Mouse (Mus musculus) MEL-GATA-1-ER (cell line): Measurements from ENCODE around the gene Cckbr.

Experiments
- DNase-seq: peaks from one replicate; pipeline ENCODE4 v3.0.0-alpha.2; 2012; ENCODE audit warnings: low read depth; ENCODE audit errors: extremely low read depth

Gene Cckbr

DNA sequence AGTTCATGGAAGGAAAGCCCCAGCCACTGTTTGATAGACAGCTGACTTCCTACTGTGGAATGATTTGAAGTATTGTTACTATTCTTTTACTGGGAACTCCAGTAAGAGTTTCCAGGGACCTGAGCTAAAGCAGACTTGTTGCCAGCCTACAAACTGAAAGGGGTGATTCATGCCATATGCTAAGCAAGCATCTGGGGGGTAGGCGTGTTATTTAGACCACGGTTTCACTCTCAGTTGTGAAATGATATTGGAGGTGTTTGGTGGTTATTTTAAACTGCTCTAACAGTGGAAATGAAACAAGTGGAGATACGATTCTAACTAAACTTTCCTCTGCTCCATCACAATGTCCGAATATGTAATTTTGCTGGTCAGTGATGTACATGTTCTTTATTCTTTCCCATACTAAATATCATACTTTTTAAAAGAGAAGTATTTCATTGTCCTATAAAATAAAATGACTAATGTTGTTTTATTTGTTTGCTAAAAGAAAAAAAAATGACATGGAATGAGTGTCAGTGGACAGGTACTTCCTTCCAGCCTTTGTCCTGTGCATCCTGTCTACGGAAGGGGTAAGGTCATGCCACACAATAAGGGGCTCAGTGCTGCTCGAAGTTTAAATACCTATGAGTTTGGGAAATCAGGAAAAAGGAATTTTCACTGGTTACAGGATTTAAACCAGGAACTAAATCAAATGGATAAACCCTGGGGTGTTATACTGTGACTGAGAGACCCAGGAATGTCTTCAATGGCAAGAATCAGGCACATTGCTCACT, 61.8 kb downstream of the Cckbr start:
- DNase-seq = no peak

DNA sequence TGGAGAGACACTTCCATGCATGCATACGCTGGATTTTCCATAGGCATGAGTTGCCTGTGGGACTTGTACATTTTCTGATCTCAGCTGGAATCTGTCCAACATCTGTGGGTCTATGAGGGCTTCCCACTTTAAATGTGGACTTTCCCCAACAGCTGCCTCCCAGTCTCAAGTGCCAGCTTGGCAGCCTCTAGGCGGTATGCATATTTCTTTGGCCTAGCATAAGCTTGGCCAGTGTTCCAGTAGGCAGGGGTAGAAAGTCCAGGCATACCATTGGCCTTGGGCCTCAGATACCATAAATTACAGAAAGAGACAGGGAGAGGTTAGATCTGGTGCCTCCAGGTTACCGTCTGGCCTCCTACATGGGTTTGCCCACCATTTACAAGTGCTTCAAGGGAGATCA, 72.3 kb downstream of the Cckbr start:
- no peak for DNase-seq

DNA sequence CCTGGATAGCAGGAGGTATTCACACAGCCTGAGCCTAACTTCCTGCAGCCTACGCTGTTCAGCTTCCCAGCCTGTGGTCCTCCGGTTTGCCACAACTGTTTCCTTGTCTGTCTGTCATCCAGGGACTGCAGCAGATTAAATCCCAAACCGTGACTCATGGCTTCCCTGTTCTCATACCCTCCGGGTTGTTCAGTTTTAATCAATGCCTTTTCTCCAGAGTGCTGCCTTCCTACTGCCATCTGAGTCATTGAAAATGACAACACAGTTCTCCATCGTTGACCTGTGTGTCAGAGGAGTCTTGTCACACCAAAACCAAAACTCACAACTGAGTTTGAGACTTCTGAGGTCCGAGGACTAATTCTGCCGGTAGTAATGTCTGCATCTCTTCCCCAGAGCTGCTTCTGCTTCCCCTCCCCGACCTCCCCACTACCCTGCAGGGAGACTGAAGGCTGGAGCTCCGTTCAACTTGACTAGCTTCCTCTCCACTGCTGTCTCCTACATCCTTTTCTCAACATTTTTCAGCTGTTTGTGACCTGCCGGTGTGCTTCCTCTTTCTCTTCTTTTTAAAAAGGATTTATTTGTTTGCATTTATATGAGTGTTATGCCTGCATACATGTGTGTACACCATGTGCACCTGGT, 73.4 kb downstream of the Cckbr start:
- DNase-seq = no peak

DNA sequence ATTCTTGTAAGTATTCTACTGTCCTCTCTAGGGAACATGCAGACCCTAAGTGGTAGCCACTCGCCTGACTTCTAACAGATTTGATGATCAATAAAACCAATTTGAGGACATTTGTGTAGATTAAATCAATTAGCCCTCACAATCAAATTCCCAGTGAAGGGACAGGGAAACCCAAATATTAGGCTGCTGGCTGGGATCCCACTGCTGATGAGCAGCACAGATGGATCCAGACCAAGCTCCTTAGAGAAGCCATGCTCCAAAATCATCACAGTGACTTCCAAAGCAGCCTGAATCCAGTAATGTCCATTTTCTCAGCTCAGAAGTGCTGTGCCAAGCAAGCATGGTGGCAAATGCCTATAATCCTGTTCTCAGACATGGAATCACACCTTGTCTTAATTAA, 74.1 kb downstream of the Cckbr start:
- DNase-seq = no peak

DNA sequence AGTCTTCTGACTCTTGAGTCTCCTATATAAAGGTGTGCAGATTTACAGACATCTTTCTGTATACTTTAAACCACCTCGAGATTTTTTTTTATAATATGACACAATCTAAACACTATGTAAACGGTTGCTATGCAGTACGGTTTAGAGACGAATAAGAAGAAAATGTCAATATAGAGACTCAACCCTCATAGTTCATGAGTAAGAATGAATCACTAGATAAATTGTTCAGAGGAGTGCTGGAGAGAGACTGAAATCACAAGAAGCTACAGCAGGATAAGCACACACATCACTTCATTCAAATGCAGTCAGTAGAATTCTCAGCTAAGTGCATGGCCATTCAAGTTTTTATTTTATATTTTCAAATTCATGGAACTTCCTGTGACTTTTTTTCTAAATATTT, 76.5 kb downstream of the Cckbr start:
- DNase-seq = no peak

DNA sequence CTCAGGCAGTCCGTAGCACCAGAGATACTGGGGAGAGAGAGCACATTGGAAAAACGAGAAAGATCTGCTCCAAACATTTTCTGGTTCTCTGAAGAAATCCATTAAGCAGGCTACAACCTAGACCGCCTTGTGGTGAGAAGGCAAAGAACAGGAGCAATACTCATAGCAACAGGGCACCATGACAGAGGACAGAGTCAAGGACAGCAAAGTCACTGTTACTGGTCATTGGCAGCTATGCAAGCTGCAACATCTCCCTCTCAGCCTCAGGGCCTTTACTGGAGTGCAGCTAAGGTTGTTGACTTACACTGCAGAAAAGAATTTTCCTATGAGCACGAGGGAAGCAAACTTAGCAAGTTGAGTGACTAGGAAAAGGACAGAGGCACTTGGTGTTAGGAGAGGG, 81.7 kb downstream of the Cckbr start:
- DNase-seq = no peak

DNA sequence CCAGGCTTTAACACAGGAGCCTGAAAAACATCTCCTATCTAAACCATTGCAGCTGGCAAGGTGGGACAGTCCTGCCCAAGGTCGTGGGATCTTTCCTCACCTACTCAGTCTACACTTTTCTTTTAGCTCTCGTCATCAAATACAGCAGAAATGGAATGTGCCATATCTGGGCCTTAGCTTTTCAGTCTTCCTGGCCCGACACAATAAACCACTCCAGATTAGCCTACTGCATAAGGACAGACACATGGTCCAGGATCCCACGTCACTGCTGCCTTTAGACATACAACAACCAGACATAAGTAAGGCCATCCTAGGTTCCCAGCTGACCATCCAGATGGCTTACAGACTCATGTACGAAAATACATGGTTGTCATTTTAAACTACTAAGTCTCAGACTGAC, 84.6 kb downstream of the Cckbr start:
- DNase-seq = no peak

DNA sequence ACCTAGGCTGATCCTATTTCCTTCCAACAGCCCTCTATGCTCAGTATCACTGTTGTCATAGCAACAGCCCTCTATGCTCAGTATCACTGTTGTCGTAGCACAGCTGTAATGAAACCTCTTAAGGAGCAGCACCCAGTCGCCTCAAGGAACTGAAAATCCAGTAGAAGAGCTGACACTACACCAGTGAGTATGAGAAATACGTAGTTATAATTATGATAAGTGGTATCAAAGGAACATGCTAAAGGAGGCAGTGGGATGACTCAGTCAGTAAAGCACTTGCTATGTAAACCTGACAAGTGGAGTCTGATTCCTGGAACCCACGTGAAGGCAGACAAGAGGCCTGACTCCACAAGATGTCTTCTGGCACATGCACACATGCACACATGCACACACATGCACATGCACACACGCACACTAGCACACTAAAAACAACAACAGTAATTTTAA, 88.3 kb downstream of the Cckbr start:
- no peak for DNase-seq

DNA sequence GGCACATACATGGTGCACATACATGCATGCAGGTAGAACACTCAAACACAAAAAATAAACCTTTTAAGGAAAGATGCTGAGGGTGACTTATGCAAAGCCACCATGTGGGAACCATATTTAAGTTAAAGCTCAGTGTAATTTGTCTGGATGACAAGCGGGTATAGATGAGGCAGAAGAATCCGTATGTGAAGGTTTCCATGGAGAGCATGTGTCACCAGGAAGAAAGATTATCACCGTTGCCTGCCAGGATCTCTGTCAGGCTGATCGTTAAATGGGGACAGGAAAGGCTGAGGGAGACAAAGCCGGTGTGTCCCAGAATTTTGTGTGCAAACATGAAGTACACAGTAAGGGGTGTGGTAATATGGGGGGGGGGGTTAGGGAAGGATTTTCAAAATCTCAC, 89.0 kb downstream of the Cckbr start:
- DNase-seq = no peak

DNA sequence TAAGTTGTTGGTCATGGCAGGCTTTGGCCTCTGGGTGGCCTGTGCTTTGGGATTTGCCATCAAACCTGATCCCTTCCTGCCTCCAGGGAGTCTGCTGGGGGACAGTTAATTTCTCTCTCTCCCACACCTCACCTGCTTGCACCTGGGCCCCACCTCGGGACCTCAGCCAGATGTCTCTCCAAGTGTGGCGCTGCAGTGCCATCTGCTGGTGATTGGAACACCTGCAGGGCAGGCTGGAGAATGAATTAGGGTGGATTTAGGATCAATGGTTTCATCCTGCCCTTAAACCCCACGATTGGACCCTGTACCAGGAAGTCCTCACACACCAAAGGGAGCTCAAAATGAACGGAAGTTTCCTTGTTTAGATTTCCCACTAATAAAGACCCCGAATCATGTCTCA, 89.6 kb downstream of the Cckbr start:
- no peak for DNase-seq

DNA sequence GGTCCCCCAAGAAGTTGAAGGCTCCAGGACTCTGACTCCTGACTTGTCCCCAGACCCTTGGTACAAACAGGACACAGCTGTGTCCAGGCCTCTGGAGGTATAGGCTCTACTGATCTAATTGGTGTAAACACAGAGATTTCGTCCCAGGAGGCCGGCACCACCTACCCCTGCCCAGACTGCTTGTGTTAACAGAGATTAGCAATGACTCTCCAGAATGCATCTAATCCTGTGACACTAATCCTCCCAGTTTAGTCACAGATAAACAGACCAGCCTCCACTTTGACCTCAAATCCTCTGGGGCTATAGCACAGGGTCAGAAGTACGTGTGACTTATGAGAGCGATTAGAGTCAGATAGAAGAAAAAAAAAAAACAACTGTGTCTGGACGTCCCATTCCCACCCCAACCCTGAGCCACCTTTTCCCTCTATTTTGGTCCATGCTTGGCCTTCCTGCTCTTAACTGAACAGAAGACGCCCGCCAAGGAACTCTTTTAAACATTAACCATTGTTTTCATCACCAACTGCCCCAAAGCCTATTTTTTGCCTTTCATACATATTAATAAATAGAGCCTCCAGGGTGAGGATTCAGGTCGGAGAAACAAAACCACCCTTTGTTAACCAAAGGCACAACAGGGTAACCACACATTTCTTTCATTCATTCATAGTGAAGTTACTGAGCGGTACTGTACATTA, 91.3 kb downstream of the Cckbr start:
- DNase-seq = no peak

DNA sequence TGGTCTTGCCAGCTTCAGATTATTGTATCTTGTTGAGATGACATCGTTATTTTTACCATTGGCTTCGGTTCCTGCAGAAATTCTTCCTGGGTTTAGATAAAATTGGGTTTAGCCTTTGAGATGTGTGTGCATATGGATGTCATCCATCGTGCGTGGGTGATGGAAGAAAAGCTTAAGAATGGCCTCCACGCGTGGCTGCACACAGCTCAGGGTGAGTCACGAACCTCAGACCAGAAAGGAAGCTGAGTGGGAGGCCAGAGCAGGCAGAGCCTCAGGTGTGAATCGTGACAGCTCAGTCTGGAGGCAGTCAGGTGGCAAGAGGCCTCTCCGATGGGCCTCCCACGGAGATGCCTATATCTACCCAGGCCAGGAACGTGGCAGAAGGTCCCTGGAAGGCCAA, 93.8 kb downstream of the Cckbr start:
- no peak for DNase-seq

DNA sequence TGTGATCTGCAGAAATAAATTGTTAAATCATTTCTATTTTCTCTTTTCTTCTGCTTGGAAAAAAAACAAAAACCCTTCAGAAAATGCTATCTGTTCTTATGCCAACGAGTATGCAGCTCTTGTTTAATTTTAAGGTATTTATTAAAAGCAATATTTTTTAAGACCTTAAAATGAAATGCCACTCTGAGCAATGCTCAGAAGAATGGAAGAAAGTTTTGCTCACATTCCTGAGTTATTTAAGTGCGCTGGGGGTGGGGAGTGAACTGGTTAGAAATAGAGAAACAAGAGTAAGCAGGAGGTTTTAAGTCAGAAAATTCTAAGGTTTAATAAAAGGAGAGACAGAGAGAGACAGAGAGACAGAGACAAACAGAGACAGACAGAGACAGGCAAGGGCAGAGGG, 94.2 kb downstream of the Cckbr start:
- no peak for DNase-seq

DNA sequence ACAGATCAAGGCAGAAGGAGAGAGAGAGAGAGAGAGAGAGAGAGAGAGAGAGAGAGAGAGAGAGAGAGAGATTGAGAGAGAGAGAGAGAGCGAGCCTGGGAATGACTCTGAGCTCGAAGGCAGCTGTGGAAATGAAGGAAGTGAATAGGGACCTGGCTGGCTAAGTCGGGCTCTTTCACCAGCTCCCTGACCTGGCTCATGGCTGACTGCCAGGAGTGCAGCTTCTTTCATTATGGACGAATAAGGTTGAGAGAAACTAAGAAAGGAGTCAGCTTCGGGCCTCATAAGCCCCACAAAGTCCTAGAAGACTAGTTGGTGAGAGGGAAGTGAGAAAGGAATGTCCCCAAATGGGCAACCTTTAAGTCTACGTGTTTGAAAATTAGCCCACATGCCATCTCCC, 94.7 kb downstream of the Cckbr start:
- no peak for DNase-seq
